Mouse (Mus musculus): ENCODE results near the gene Ctxn1.
"Not testable (repeated sequence)": the region's sequence is repeated elsewhere in the genome, so short reads cannot be mapped to it uniquely, and the experiment has no call there.

The Ctxn1 gene

DNA sequence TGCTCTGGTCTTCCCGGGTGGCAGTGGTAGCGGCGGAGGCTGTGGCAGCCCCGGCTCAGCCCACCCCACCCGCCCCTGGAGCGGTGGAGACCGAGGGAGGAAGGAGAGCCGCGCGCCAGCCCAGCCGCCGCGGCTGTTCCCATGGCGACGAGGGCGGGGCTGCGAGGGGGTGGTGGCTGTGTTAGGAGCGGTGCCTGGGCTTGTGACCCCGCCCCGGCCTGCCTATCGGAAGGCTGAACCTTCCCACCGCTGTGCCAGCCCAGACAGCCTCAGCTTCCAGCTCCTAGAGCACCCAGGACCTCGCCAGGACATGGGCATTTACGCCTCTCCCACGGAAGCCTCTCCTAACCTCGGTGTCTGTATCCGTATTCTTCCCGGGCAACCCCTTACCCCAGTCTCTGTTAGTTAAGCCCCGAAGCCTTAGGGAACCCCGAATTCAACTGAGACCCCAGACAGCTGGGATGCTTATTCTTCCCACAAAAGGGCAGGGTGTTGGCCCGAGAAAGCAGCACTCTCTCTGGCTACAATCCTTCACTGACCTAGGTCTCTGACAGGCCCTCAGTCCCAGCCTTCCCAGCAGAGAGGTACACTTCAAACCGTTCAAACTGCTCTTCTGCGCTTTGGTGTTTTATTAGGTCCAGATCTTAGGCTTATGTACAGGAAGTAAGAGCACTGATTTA lies at the start of gene Ctxn1:
Gene Ctxn1, minus strand, starts transcription at position 150 of the 680 bp plus-strand sequence.
- no peak for DNase-seq (ENCODE audit: low read depth)

DNA sequence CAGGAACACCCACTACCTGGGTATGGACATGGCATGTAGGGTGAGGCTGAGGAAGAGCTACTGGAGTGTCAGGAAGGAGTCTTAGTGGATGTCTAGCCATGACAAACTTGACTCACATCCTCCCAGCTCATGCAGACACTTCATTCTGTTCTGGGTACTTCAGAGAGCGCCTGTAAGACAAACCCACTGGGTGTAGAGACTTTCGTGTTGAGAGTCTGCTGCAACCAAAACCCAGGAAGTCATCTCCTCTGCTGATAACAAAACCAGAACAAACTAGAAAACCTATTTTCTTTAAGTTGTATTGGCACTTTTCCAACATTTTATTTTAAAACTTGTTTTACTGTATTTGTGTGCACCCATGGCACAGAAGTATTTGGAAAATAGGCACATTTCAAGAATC lies 46.8 kb upstream of the Ctxn1 start:
- DNase-seq (ENCODE audit: low read depth) = peak; percentile 92

DNA sequence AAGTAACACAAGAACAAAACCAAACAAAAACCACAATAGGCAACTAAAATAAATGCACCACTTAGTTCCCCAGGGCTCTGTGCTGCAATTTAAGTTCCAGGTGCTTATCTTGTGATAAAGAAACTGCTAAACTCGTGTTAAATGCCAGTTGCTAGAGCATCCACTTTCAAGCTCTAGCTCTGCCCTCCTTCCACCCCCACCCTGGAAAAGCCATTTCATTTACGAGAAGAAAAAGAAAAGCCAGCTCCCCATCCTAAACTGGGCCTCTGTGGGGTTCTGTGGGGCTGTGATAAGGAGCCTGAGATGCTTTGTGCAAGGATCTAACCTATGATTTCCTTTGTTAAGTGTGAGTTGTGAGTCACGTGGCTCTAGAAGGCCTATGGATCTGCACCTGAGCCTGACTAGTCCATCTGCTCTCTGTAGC lies 45.1 kb upstream of the Ctxn1 start:
- peak; percentile 33 for DNase-seq (ENCODE audit: low read depth)

DNA sequence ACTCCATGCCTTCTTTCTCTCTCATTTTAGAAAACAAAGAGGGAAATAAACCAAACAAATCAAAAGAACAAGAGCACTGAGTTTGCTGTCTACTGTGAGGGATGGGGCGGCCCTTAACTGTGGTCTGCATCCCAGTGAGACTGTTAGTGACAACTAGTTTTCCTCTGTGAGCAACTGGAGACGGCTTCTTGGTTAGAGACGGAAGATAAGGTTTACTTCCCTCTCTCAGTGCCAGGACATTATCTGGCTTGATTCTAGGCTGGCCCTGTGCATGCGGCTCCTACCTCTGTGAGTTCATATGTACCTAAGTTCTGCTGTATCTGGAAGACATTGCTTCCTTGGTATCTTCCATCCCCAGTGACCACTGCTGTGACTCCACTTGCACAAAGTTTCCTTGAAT lies 38.7 kb upstream of the Ctxn1 start:
- DNase-seq (ENCODE audit: low read depth) = no peak

DNA sequence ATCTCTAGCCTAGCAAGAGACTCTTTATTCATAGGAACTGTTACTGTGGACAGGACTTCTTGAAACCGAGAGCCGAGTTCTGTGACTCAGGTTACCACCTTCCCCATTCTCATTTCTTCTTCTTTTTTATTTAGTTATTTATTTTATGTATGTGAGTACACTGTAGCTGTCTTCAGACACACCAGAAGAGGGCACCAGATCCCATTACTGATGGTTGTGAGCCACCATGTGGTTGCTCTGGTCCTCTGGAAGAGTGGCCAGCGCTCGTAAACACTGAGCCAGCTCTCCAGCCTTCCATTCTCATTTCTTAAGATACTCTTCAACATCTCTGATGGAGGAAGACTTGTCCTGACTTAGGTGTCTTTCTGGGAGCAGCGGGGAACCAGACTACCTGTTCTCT lies 33.7 kb upstream of the Ctxn1 start:
- no peak for DNase-seq (ENCODE audit: low read depth)

DNA sequence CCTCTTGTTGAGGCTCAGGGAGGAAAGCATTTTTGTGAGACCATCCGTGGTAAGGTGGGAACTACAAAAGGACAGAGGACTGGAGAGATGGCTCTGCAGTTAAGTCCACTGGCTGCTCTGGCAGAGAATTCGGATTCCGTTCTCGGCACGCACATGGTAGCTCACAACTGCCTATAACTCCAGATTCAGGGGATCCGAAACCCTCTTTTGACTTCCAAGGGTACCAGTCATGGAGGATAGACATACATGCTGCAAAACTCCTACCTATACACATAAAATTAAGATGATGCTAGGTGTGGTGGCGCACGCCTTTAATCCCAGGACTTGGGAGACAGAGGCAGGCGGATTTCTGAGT lies 17.0 kb upstream of the Ctxn1 start:
- no peak for DNase-seq (ENCODE audit: low read depth)

DNA sequence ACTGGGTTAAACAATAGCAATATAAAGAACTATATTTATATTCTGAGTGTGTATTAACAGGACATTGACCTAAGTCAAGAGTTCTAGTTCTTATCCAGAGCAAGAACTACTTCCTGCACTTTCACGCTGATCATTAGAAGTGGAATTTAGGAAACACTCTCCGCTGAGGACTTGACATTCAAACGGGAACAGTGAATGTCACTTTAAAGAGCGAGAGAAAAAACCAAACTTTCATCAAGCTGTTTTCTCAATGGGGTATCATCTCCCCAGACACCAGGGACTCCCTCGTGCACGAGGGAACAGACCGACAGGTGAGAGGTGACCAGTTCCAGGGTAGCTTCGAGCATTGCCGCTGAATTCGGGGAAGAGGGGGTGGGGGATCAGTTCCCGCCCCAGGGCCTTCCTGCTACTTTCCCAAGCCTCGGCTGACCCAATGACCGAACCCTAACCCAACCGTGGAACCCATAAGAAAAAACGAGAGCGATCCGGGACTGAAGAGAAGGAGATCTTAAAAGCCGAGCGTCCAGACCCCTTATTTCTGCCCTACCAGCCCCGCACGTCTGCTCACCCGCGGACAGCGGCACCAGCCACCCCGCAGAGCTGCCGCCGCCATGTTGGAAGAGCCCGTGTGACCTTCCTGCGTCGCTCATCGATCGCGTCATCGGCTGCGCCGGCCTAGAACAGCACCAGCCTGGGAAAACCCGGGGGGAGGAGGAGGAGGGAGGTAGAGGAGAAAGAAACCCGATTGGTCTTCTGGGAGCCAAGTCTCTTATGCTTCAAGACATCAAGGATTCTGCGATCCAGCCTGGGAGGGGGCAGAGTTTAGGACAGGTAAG lies 16.4 kb upstream of the Ctxn1 start, which contains the start of gene Timm44:
Gene Timm44, minus strand, starts transcription at position 639 of the 836 bp plus-strand sequence.
- peak; percentile 96 for DNase-seq (ENCODE audit: low read depth)

DNA sequence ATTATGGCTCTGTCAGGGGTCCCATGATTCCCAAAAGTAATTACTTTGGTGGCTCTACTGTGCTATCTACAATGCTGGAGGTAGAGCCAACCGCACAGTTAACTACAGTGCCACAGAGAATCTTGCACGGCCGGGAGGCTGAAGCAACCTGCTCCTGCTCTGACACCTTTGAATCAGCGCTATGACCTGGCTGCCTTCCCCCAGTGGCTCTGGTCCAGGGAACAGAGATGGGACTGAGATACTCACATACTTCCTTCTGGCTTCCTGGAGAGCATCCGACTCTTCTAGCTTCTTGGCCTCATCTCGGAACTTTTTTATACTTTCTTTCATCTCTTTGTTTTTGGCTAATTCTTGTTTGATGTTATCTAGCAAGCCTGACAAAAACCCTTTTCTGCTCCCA lies 10.5 kb upstream of the Ctxn1 start:
- DNase-seq (ENCODE audit: low read depth) = no peak

DNA sequence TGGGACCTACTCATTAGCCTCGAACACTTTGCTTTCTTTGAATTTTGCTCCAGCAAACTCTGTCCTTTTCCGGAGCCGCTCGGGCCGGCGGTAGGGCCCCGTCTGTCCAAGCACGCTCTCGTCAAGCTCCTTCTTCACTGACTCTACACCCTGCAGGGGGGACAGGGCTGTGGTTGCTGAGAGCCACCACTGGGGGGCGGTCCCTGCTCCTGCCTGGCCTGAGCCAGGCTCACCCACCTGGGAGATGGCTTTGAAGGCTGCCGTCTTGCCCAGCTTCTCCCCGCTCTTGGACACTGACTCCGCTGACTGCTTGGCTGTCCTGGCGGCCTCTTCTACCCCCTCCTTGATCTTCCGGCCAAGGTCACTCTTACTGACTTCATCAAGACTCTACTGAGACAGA lies 8.6 kb upstream of the Ctxn1 start:
- DNase-seq (ENCODE audit: low read depth) = peak; percentile 22

DNA sequence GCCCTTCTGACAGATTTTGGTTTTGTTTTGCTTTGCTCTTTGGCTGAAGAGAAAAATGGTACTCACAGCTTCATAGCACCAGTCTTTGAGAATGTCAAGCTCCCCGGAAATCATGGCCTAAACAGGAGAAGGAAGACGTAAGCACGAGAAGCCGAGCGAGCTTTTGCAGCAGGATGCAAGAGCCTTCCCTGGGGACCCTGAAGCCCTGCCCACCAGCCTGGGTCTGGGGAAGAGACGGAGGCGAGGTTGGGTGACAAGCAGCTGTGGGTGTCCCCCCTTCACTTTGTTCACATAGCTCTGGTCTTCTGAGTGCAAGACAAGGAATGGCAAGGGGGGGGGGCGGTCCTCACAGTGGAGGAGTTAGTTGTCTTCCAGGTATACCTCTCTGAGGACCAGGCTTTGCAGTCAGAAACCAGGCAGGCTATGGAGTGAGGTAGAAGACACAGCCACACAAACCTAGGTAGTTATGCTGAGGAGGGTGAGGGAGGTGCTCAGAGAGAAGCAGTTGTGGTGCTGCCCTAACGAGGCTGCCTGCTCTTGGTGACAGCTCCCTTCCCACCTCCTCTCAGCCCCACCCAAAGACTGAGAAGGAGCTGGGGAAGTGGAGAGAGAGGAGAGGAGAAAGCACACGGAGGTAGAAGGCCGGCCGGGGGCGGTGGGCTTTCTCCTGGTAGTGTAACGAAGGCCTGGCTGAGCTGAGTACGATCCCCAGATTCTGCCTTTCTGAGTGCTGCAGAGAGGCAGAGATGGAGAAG lies 6.3 kb upstream of the Ctxn1 start:
- DNase-seq (ENCODE audit: low read depth) = no peak

DNA sequence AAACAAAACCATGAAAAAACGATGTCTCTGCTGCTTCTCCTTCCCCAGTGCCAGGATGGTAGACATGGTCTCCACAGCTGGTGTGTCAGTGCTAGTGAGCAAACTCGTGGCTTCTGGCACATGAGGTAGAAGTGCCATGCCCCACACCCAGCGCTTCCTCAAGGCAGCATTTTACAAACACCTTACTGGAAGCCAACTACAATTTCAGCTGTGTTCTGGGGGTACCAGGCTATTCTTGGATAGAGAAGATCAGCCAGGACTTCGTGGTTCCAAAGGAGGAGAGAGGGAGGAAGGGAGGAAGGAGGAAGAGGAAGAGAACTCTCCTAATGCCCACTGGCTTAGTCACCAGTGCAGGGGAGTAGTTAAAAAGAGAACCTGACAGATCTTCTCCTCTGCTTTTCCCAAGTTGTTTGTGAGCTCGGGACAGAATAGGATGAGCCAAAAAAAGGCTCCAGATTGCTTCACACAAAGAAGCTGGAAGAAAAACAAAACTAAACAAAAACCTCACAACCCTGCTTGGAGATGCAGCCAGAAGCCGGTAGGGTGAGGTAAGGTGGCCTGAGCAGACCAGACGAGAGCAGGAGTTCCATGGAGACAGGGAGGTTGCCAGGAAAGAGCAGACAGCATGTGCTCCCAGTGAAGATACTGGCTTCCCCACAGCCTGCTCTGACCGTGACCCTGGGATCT lies 4.2 kb upstream of the Ctxn1 start:
- no peak for DNase-seq (ENCODE audit: low read depth)

DNA sequence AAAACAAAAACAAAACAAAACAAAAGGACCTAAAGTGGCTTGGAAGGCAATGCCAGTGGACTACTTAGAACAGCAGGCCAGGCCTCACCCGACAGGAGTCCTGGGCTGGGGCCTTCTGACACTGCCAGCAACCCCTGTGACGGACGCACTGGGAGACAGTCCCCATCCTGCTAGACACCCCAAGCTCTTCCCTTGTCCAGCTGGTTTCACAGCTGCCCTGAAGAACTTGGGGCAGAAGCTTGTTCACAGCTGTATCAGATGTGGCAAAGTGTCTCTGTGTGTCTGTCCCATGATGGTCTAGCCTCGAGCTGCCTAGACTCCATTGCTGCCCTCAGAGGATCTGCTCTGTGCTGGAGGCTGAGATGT lies 714 bp upstream of the Ctxn1 start:
- DNase-seq (ENCODE audit: low read depth) = no peak

DNA sequence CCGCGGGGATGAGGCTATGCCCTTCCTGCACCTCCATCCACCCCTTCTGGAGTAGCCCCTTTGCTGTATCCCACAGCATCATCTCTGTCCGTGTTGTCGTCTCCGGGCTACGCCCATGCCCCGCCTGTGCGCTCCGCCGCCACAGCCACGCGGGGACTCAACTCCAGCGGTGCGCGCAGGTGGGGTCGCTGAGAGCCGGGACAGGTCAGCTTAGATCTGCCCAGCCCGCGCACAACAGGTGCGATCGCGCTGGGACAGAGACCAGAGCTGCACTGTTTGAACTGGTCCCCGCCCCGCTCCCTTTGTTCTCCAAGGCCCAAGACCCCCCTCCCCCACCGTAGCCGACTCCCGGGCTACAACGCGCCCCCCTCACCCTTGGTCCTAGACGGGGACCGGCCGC lies 396 bp downstream of the Ctxn1 start:
- DNase-seq (ENCODE audit: low read depth) = no peak

DNA sequence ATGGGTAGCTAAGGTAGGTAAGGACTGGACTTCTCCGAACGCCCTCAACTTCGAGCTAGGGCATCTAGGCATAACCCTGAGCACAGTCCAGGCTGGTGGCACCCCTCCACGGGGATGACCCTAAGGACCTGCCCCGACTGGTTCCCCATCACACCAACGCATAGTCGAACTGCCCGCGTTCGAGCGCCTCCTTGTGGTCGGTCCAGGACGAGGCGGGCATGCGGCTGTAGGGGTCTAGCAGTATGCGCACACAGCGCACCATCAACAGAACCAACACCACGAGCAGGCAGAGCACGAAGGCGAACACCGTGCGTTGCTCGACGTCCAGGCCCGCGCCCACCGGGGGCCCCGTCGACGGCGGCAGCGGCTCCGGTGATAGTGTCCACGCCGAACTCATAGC lies 841 bp downstream of the Ctxn1 start:
- no peak for DNase-seq (ENCODE audit: low read depth)

DNA sequence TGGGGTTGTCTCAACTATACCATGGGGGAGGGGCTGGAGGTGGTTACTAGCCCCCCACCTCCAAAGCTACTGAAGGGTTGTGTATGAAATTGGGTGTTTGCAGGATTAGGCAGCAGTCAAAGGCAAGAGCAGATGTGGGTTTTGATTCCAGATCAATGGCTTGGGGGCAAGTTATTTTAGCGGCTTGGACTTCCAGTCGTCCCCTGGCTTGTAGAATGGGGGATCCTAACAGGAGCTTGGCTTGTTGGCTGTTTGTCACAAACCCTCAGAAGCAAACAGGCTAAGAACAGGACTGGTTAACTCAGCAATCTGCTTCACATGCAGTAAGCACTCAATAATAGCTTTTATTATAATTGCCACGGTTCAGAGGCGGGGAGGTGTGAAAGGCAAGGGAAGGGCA lies 1.7 kb downstream of the Ctxn1 start:
- DNase-seq (ENCODE audit: low read depth) = no peak

DNA sequence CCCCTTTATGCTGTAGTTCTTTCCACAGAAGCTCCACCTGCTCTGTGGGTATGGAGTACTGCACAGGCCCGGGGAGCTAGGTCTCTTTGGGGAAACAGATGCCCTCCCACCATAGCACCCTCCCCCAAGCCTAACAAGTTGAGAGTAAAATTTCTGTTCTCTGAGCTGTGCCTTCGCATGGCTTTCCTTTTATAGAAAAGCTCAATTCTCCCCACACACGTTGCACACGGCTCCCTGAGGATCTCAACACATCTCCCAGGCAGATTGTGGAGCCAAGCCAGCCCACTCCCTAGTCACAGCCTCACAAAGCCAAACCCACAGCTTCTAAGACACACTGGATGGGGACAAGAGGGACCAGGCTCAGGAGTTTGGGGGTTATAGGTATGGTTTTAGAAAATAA lies 2.2 kb downstream of the Ctxn1 start:
- DNase-seq (ENCODE audit: low read depth) = no peak

DNA sequence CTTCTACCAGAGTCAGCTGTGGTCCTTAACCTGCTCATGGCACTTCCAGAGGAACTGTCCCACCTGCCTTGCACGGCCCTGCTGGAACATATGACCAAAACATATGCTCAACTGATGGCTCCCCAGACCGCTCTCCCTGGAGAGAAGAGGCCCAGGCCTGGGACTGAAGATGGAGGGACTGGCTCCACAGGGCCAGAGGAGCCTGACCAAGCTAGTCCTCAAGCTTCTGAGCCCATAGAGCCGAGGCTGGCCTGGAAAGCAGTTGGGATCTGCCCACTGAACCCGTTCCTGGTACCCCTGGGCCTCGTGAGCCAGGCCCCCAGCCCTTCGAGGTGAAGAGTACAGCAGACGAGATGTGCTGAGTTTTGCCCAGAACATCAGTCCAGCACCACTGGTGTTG lies 3.6 kb downstream of the Ctxn1 start:
- DNase-seq (ENCODE audit: low read depth) = not testable (repeated sequence)

DNA sequence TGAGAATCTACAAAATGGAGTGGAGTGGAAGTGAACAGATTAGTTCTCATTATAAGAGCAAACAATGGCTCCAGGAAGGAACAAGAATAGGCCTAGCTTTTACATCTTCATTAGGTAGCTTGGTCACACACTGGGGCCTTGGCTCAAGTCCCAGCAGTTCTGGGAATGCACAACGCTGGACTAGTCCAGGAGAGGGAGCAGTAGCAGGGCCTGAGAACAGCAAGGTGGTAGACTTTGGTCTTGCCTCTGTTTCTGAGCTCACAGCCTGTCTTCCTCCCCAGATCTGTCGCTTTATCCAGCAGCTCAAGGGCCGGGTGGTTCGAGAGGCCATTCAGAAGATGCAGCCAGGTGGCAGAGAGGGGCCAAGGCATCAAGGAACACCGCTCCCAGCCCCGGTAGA lies 5.1 kb downstream of the Ctxn1 start:
- DNase-seq (ENCODE audit: low read depth) = peak; percentile 76

DNA sequence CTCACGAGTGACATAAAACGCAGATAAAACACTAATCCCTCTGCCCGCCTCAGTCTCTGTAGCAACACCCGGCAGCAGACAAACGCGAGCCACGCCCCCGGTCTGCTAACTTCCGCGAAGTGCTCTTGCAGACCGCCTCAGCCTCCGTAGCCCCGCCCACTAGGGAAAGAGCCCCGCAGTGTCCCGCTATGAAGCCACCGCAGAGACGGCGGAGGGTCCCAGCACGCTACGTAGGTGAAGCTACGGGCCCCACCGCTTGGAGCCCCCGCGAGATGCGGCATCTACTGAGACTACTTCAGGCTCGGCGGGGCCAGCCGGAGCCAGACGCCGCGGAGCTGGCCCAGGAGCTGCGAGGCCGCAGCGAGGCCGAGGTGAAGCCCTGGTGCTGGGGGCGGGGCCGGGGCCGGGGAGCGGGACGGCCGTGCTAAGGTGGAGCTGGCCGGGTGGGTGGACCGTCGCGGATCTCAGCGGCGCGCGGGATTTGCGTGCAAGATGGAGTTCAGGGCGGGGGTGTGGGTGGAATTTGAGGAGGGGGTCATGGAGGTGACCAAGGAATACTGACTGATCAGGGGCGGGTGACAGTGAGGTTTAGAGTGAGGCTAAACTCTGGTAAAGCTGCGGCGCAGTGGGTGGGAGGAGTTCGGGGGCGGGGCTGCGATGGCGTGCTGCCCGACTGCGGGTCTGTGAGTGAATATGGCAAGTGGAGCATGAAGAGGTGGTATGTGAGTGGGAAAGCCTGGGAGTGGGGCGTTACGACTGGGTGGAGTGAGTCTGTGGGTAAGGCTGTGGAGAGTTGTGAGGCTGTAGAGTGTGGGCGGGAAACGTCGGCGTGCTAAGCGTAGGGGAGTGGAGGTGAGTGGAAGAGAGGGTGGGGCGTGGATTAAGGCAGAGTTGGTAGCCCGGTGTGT lies 5.9 kb downstream of the Ctxn1 start, which contains the start of gene Snapc2:
Gene Snapc2, plus strand, starts transcription at position 147 of the 908 bp plus-strand sequence.
- DNase-seq (ENCODE audit: low read depth) = peak; percentile 94

DNA sequence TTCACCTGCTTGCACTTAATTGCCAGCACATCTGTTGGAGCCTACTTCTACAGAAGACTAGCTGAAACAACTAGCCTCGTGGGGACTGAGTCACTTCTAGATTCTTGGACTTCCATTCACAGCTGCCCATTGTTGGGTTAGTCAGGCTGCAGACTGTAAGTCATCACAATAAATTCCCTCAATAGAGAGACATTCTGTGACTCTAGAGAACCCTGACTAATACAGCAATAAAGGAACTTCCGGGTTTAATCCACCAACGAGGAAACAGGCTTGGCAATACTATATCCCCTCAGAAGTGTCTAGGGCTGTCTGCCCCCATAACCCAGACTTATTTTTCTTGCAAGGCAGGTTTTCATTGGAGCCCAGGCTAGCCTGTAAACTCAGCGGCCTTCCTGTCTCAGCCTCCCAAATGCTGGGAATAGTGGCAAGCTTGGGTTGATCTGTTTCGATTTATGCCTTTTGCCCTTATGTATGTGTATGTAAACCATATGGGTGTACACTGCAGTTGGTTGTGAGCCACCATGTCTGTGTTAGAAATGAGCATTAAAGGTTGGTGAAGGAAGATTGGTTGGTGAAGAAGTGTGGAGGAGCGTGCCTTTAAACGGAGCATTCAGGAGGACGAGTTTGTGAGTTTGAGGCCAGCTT lies 6.8 kb downstream of the Ctxn1 start:
- peak; percentile 40 for DNase-seq (ENCODE audit: low read depth)

All from 416B (cell line).